Mouse (Mus musculus) forebrain, embryonic 14.5 days (tissue): ENCODE measurements around the gene Adgrl2. TPM values are rescaled to one million over a fixed set of nuclear protein-coding genes. Genes with fewer than 3 reads are reported as not detected.

Experiments
- ATAC-seq: fragments of 200-750 bp; cut with Nextera tagmentation; 2 replicates; pipeline ENCODE4 v1.8.0; 2017; ENCODE audit warnings: mild to moderate bottlenecking, moderate library complexity
- DNase-seq: peaks from one replicate; pipeline ENCODE4 v3.0.0-alpha.2; 2015; ENCODE audit warnings: low spot score
- H3K27ac ChIP-seq: fragments of 300-500 bp; sonication (generic); 2 replicates; pipeline ENCODE4 v1.5.1; 2014; ENCODE audit warnings: low read depth, mild to moderate bottlenecking, control low read depth, low read length, moderate library complexity
- H3K27me3 ChIP-seq: fragments of 300-500 bp; sonication (generic); replicated peaks from 2 replicates; pipeline ENCODE4 v1.6.1; 2014; ENCODE audit warnings: low read length, control low read depth, mixed read lengths; ENCODE audit not compliant: control insufficient read depth, insufficient read depth
- H3K36me3 ChIP-seq: fragments of 300-500 bp; sonication (generic); 2 replicates; pipeline ENCODE4 v1.6.1; 2014; ENCODE audit warnings: low read length, control low read depth; ENCODE audit not compliant: control insufficient read depth, insufficient read depth
- H3K4me1 ChIP-seq: fragments of 300-500 bp; sonication (generic); 2 replicates; pipeline ENCODE4 v1.6.1; 2014; ENCODE audit warnings: antibody characterized with exemption, low read length, control low read depth; ENCODE audit not compliant: control insufficient read depth, insufficient read depth
- H3K4me2 ChIP-seq: fragments of 300-500 bp; sonication (generic); 2 replicates; pipeline ENCODE4 v1.6.1; 2014; ENCODE audit warnings: mild to moderate bottlenecking, control low read depth, low read length
- H3K4me3 ChIP-seq: fragments of 300-500 bp; sonication (generic); 2 replicates; pipeline ENCODE4 v1.5.1; 2014; ENCODE audit warnings: low read depth, low read length, control low read depth
- H3K9ac ChIP-seq: fragments of 300-500 bp; sonication (generic); 2 replicates; pipeline ENCODE4 v1.6.1; 2014; ENCODE audit warnings: mild to moderate bottlenecking, low read length, control low read depth, moderate library complexity
- H3K9me3 ChIP-seq: fragments of 300-500 bp; sonication (generic); replicated peaks from 2 replicates; pipeline ENCODE4 v1.6.1; 2016; ENCODE audit warnings: low read length, control low read depth, mixed read lengths; ENCODE audit not compliant: control insufficient read depth
- WGBS: fragments of 180-500 bp; shearing (Covaris S2); extraction: QIAGEN DNeasy Blood & Tissue Kit; methylation state at CpG from one replicate; pipeline ENCODE4 v1.1.7; 2014; 5-methylcytosine and 5-hydroxymethylcytosine counted together
- polyA plus RNA-seq: library from polyadenylated mRNA; unstranded; fragments of >200 nt; fragmentation: Nextera tagmentation; extraction: Ambion mirVana; gene quantifications from 2 replicates; pipeline ENCODE4 v1.2.1, GENCODE M21; 2014

Adgrl2 gene
- polyA plus RNA-seq, 1 experiment from 2014 or later: 69.4 TPM

DNA sequence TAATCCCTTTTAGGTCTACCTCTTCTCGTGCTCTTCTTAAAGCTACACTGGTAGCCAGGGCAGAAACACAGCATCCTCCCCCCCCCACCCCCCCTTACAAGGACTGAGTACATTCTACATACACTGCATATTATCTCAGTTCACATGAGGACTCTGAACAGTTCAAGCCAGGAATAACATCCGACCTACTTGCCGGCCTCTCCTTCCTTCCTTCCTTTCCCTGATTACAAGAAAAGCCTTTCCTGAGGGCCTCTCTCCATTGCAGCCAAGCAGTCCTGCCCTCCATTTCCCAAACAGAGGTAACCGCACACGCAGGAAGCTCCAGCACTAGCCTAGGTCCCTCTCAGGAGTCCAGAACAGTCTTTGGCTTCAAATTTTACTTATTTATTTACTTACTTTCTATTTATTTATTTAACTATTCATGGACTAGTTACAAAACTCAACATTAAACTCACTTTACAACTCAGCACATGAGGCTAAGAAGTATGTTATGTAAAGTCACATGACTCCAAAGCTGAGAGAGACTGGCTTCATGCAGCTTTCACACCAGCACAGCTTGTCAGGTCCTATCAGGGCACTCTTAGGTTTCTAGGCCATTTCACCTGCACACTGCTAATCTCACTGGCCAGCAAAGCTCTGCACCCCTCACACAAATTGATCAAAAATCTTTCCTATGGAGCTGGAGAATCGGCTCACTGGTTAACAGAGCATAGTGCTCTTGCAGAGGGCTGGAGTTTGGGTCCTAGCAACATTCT, 83.2 kb downstream of the Adgrl2 start:
- Histone ChIP-seq H3K4me3 (no peak overlapping the region), H3K36me3 (no peaks in the 10 kb centered on the region), H3K9me3 (no peaks in the 10 kb centered on the region), H3K9ac (no peak overlapping the region), H3K4me2 (no peak overlapping the region), H3K27ac (no peak overlapping the region), H3K27me3 (no peaks in the 10 kb centered on the region), H3K4me1 (0 out of 2 replicates have a peak, but pooled peaks cover 2% of the 10 kb centered on the region)
- DNase-seq: no peak
- WGBS: 69% methylated on average over 6 of the region's 6 CpGs
- ATAC-seq: no peak

DNA sequence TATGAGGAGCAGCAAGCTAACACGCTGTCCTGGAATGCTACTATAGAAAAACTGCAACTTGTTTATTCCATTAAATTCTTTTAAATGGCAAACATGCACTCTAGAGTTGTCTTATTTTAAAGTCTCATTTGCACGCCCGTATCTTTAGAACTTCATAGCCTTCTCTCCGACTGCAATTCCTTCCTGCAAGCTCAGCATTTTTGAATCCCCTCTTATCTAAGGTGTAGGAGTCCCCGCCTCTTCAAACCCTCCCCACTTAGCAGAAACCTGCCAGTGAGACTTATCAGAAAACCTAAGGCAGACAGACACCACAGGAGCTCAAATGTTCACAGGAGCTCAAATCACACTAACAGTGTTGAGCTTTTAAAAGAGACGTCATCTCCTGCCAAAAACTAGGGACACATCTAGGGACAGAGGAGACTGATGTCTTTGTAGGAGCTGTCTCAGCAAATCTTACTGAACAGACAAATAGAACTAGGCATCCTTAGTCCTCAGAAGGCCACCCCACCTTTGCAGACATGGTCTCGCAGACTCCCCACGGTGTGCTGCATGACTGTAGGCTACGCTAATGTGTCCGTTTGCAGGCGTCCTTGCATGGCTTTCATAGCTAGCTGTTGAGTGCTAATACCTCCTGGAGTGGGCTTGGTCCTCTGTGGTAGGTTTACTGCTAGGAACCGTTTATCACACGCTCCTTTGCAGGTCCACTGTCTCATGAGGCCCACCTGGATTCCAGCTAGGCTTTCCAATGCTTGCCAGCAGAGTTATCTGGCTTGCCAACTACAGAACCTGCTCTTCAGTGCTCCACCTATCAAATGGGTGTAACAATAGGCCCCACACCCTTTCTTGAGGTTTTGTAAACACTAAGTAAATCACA, 84.2 kb downstream of the Adgrl2 start:
- H3K9me3 ChIP-seq: no peaks in the 10 kb centered on the region
- H3K4me1 ChIP-seq: no peaks in the 10 kb centered on the region
- H3K27me3 ChIP-seq: no peaks in the 10 kb centered on the region
- H3K27ac ChIP-seq: no peak overlapping the region
- WGBS: 83% methylated on average over 13 of the region's 13 CpGs
- H3K36me3 ChIP-seq: no peaks in the 10 kb centered on the region
- H3K4me2 ChIP-seq: no peak overlapping the region
- no peak overlapping the region for H3K4me3 ChIP-seq
- ATAC-seq (no peak), DNase-seq (no peak)
- H3K9ac ChIP-seq: no peak overlapping the region

DNA sequence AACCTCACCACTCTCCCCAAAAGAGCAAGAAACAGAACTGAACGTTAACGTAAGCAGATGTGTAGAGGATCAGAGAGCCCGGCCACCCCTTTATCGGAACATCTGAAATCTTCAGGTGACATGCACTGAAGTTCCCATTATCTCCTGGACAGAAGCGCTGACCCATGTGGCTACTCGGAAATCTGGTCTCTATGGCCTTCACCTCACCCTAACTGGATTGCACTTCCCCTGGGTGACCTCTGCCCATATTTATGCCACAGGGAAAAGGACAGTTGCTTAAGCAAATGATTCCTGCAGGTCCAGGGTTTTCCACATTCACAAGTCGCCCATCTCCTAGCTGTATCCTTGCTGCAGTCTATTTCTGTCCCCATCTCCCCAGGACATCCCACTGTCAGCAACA, 84.9 kb downstream of the Adgrl2 start:
- Histone ChIP-seq H3K4me3 (no peak overlapping the region), H3K4me2 (no peak overlapping the region), H3K27me3 (no peaks in the 10 kb centered on the region), H3K9me3 (no peaks in the 10 kb centered on the region), H3K4me1 (no peaks in the 10 kb centered on the region), H3K9ac (no peak overlapping the region), H3K36me3 (no peaks in the 10 kb centered on the region), H3K27ac (no peak overlapping the region)
- 86% methylated on average over 7 of the region's 7 CpGs for WGBS
- ATAC-seq (no peak), DNase-seq (no peak)

DNA sequence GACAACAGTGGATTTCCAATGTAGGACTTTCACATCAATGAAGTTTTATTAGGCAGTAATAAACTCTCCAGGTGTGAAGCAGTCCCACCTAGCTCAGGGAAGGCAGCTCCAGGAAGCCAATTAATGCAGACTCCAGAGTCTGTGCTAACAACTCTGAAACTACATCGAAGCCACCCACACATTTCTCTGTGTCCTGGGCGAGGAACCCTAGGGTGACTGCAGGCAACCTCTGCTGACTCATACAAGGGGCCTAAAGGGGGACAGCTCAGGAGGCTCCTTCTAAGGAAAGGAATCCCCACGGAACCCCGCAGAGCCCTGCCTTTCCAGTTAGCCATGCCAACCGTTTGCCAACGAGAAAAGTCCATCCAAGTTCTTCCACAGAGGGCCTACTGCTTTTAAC, 90.5 kb downstream of the Adgrl2 start:
- Histone ChIP-seq H3K9me3 (no peaks in the 10 kb centered on the region), H3K4me1 (no peaks in the 10 kb centered on the region), H3K9ac (no peak overlapping the region), H3K36me3 (no peaks in the 10 kb centered on the region), H3K4me2 (no peak overlapping the region), H3K27me3 (no peaks in the 10 kb centered on the region), H3K4me3 (no peak overlapping the region), H3K27ac (no peak overlapping the region)
- DNase-seq (no peak), ATAC-seq (no peak)
- whole genome bisulfite sequencing: 35% methylated on average over 6 of the region's 6 CpGs

DNA sequence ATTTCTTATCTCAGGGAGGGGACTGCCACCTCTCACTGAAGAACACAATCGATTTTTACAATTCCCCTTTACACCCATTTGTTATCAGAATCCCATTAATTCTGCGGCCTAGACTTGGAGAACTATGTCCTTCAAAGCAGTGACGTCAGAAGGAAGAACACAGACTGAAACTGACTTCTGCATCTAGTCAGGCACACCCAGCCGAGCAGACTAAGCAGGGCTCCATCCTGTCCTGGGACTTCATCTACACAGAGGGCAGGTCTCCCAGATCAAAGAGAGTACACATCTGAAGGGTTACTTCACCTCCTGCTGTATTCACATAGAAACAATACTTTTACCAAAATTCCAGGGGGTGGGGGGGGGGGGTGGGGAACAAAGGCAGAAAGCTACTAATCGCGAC, 90.9 kb downstream of the Adgrl2 start:
- Histone ChIP-seq H3K36me3 (no peaks in the 10 kb centered on the region), H3K9me3 (no peaks in the 10 kb centered on the region), H3K27ac (no peak overlapping the region), H3K27me3 (no peaks in the 10 kb centered on the region), H3K4me2 (no peak overlapping the region), H3K4me3 (no peak overlapping the region), H3K9ac (no peak overlapping the region), H3K4me1 (no peaks in the 10 kb centered on the region)
- DNase-seq: no peak
- WGBS: 59% methylated on average over 6 of the region's 6 CpGs
- ATAC-seq: no peak

DNA sequence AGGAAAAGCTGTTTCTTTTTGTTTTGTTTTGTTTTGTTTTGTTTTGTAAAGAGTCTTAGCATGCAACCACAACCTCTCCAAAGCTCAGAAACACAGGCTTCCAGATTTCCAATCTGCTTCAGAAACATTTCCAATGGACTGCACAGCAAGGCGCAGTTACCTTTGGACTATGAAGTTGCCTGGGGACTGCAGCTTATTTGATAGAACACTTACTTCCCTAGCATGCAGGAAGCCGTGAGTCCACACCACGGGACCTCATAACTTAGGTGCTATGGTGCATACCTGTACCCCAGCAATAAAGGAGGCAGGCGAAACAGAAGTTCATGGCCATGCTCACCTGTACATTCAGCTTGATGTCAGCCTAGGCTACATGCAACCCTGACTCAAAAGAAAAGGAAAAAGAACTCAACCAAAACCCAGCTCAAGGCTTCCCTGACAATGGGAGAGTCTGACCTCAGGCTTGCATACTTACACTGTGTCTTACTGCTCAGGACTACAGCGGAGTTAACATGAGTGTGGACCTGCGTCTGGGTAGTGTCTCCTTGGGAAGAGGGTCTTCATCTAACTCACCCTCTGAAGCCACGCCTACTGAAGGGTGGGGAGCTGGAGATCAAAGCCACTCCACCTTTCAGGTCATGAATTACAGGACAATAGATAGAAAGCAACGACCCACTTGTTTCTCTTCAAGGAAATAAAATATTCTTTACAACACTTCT, 91.7 kb downstream of the Adgrl2 start:
- Histone ChIP-seq H3K4me2 (no peak overlapping the region), H3K9me3 (no peaks in the 10 kb centered on the region), H3K36me3 (no peaks in the 10 kb centered on the region), H3K9ac (no peak overlapping the region), H3K27me3 (no peaks in the 10 kb centered on the region), H3K27ac (no peak overlapping the region), H3K4me3 (no peak overlapping the region), H3K4me1 (no peaks in the 10 kb centered on the region)
- WGBS: 78% methylated on average over 8 of the region's 8 CpGs
- ATAC-seq: no peak
- DNase-seq: no peak

GRCm38 (mm10) chr3:148896281-148896680, 94.1 kb downstream of the Adgrl2 start:
- Histone ChIP-seq H3K27me3 (no peaks in the 10 kb centered on the region), H3K9me3 (no peaks in the 10 kb centered on the region), H3K9ac (no peak overlapping the region), H3K27ac (no peak overlapping the region), H3K36me3 (no peaks in the 10 kb centered on the region), H3K4me2 (no peak overlapping the region), H3K4me1 (no peaks in the 10 kb centered on the region), H3K4me3 (no peak overlapping the region)
- no peak for DNase-seq
- ATAC-seq: no peak
- WGBS: 81% methylated on average over 10 of the region's 10 CpGs

DNA sequence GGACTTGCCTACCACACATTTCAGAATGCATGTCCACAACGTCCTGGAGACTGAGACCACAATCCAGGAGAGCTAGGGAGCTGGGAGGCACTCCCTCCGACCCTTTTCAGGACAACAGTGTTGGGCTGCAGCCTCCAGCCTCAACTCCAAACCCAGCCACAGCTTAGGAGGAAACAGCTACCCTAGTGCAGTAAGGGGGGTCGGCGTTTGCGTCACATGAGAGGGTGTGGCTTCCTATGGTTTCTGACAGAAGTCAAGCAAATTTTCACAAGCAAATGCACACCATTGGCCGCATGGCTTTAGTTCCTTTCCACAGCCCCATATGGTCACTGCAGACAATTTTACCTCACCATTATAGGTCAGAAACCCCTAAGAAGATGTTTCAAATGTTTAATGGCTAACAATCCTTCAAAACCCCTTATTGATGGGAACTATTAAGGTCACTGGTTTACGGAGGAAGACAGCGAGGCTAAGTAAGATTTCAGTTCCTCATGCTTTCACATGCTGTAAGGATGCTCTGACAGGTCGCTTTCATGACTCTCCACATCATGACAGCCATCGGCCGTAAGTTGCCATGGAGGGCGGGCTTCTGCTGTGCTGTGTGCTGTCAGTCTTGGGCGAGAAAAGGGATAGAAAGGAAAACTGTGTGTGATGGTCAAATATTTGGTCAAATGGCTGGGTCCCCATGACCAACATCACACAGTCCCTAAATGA, 94.8 kb downstream of the Adgrl2 start:
- no peak overlapping the region for H3K9ac ChIP-seq
- no peaks in the 10 kb centered on the region for H3K4me1 ChIP-seq
- no peak overlapping the region for H3K4me2 ChIP-seq
- H3K4me3 ChIP-seq: no peak overlapping the region
- DNase-seq: no peak
- ATAC-seq: 0 out of 2 replicates have a peak, but pooled peaks have one; percentile 13
- H3K27me3 ChIP-seq: no peaks in the 10 kb centered on the region
- WGBS: 85% methylated on average over 13 of the region's 13 CpGs
- no peaks in the 10 kb centered on the region for H3K36me3 ChIP-seq
- no peak overlapping the region for H3K27ac ChIP-seq
- H3K9me3 ChIP-seq: no peaks in the 10 kb centered on the region
